Mouse (Mus musculus): ENCODE results near the gene Acsl4. TPM values are rescaled to one million over a fixed set of nuclear protein-coding genes. Genes with fewer than 3 reads are reported as not detected.
A peak's percentile ranks its signal among the peaks of the same experiment; 100 is the strongest.

Gene Acsl4
- total and polyA plus RNA-seq, 2 experiments = 6.0 to 38.3 TPM

- 4% methylated on average over 3 of the region's 3 CpGs for WGBS
- no peak overlapping the region for H3K27ac ChIP-seq (replicated peaks; ENCODE audit: insufficient read depth, low read depth, low read length)
- no peaks in the 10 kb centered on the region for H3K27me3 ChIP-seq (ENCODE audit: control insufficient read depth, insufficient read depth, low read length)
- DNase-seq (ENCODE audit: extremely low read depth, low read depth, low spot score) = no peak
- no peak overlapping the region for H3K9ac ChIP-seq (ENCODE audit: low read depth, low read length)
- peaks cover 4% of the 10 kb centered on the region; the same call in 1 of the 2 replicates for H3K4me1 ChIP-seq (ENCODE audit: control insufficient read depth, insufficient read depth, low read length)
- H3K36me3 ChIP-seq (ENCODE audit: control insufficient read depth, insufficient read depth, low read length) = no peaks in the 10 kb centered on the region
- TF ChIP-seq CTCF (IDR thresholded peaks at IDR 0.05; ENCODE audit: low read depth, low read length) = no peak
- TF ChIP-seq POLR2A (IDR thresholded peaks at IDR 0.05; ENCODE audit: extremely low read depth, insufficient read depth, low read length) = no peak
- no peak overlapping the region for H3K4me3 ChIP-seq (ENCODE audit: insufficient read depth, low read depth, low read length)
- no peaks in the 10 kb centered on the region; the same call in 1 of the 2 replicates for H3K79me2 ChIP-seq (ENCODE audit: control insufficient read depth, insufficient read depth, low read length)
Measured at GRCm38 (mm10) chrX:142376747-142377146, 13.6 kb downstream of the Acsl4 start.

- TF ChIP-seq POLR2A (IDR thresholded peaks at IDR 0.05; ENCODE audit: extremely low read depth, insufficient read depth, low read length) (no peak), CTCF (IDR thresholded peaks at IDR 0.05; ENCODE audit: low read depth, low read length) (no peak)
- 53% methylated on average over 4 of the region's 4 CpGs for WGBS
Measured at GRCm38 (mm10) chrX:142375519-142375918, 14.8 kb downstream of the Acsl4 start.

DNA sequence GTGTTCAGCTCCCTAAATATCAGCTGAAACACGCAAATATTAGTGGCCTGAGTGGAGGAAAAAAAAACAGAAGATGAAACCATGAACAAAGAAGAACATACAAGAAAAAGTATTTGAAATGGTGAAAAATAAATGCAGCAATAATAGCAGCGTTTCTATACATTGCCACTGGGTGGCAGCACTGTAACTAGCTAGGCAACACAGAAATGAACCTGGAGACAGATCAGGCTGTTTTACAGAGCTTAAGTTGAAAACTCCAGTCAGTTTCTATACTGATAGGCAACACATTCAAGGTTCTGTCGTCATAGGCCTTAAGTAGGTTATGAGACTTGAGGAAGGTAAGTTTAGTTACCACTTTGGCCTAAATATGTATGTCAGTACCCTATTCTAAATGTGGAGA is 17.9 kb downstream of the Acsl4 start:
- DNase-seq (ENCODE audit: extremely low read depth, low read depth, low spot score) = no peak
- peaks cover 2% of the 10 kb centered on the region; the same call in 1 of the 2 replicates for H3K4me1 ChIP-seq (ENCODE audit: control insufficient read depth, insufficient read depth, low read length)
- peaks cover 3% of the 10 kb centered on the region; the same call in 1 of the 2 replicates for H3K79me2 ChIP-seq (ENCODE audit: control insufficient read depth, insufficient read depth, low read length)
- no peaks in the 10 kb centered on the region for H3K36me3 ChIP-seq (ENCODE audit: control insufficient read depth, insufficient read depth, low read length)
- H3K27me3 ChIP-seq (ENCODE audit: control insufficient read depth, insufficient read depth, low read length) = no peaks in the 10 kb centered on the region
- H3K4me3 ChIP-seq (ENCODE audit: insufficient read depth, low read depth, low read length) = no peak overlapping the region
- no peak overlapping the region for H3K9ac ChIP-seq (ENCODE audit: low read depth, low read length)
- H3K27ac ChIP-seq (replicated peaks; ENCODE audit: insufficient read depth, low read depth, low read length) = no peak overlapping the region
- TF ChIP-seq CTCF (IDR thresholded peaks at IDR 0.05; ENCODE audit: low read depth, low read length) (no peak), POLR2A (IDR thresholded peaks at IDR 0.05; ENCODE audit: extremely low read depth, insufficient read depth, low read length) (no peak)
- WGBS = 16% methylated on average over 3 of the region's 3 CpGs

More at GRCm38 (mm10) chrX:142375519-142375918, 14.8 kb downstream of the Acsl4 start:
- Histone ChIP-seq H3K36me3 (ENCODE audit: control insufficient read depth, insufficient read depth, low read length) (no peaks in the 10 kb centered on the region), H3K79me2 (ENCODE audit: control insufficient read depth, insufficient read depth, low read length) (peaks cover 3% of the 10 kb centered on the region; the same call in 1 of the 2 replicates), H3K27me3 (ENCODE audit: control insufficient read depth, insufficient read depth, low read length) (no peaks in the 10 kb centered on the region), H3K9ac (ENCODE audit: low read depth, low read length) (no peak overlapping the region), H3K27ac (replicated peaks; ENCODE audit: insufficient read depth, low read depth, low read length) (no peak overlapping the region), H3K4me1 (ENCODE audit: control insufficient read depth, insufficient read depth, low read length) (peaks cover 4% of the 10 kb centered on the region; the same call in 1 of the 2 replicates), H3K4me3 (ENCODE audit: insufficient read depth, low read depth, low read length) (no peak overlapping the region)
- no peak for DNase-seq (ENCODE audit: extremely low read depth, low read depth, low spot score)

DNA sequence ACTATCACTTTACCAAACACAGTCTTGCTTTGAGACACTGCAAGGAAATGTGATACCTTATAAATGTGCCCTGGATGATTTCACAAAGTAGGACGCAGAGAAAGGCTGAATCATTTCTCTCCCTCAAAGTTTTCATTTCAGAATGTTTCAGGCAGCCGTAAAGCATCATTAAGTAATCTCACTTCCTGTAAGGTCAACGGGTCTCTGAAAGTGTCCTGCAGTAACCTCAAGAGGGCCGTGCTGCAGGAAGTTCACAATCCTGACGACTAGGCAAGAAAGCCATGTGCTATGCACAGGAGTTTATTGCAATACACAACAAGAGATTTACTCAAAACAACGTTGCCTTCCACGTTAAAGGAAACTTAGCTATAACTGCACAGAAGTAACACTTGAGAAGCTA is 20.4 kb downstream of the Acsl4 start:
- DNase-seq (ENCODE audit: extremely low read depth, low read depth, low spot score) = peak; percentile 54
- Histone ChIP-seq H3K4me1 (ENCODE audit: control insufficient read depth, insufficient read depth, low read length) (no peaks in the 10 kb centered on the region; the same call in 1 of the 2 replicates), H3K79me2 (ENCODE audit: control insufficient read depth, insufficient read depth, low read length) (peaks cover 3% of the 10 kb centered on the region; the same call in 1 of the 2 replicates), H3K27ac (replicated peaks; ENCODE audit: insufficient read depth, low read depth, low read length) (no peak overlapping the region), H3K27me3 (ENCODE audit: control insufficient read depth, insufficient read depth, low read length) (no peaks in the 10 kb centered on the region), H3K9ac (ENCODE audit: low read depth, low read length) (no peak overlapping the region), H3K36me3 (ENCODE audit: control insufficient read depth, insufficient read depth, low read length) (no peaks in the 10 kb centered on the region), H3K4me3 (ENCODE audit: insufficient read depth, low read depth, low read length) (no peak overlapping the region)
- TF ChIP-seq POLR2A (IDR thresholded peaks at IDR 0.05; ENCODE audit: extremely low read depth, insufficient read depth, low read length) = no peak
- TF ChIP-seq CTCF (IDR thresholded peaks at IDR 0.05; ENCODE audit: low read depth, low read length) = no peak
- 5% methylated on average over 7 of the region's 7 CpGs for WGBS

GRCm38 (mm10) chrX:142363882-142364281 is 26.5 kb downstream of the Acsl4 start:
- no peaks in the 10 kb centered on the region for H3K4me1 ChIP-seq (ENCODE audit: control insufficient read depth, insufficient read depth, low read length)
- no peaks in the 10 kb centered on the region for H3K36me3 ChIP-seq (ENCODE audit: control insufficient read depth, insufficient read depth, low read length)
- no peak overlapping the region for H3K4me3 ChIP-seq (ENCODE audit: insufficient read depth, low read depth, low read length)
- H3K9ac ChIP-seq (ENCODE audit: low read depth, low read length) = no peak overlapping the region
- H3K79me2 ChIP-seq (ENCODE audit: control insufficient read depth, insufficient read depth, low read length) = no peaks in the 10 kb centered on the region
- no peak overlapping the region for H3K27ac ChIP-seq (replicated peaks; ENCODE audit: insufficient read depth, low read depth, low read length)
- TF ChIP-seq POLR2A (IDR thresholded peaks at IDR 0.05; ENCODE audit: extremely low read depth, insufficient read depth, low read length) (no peak), CTCF (IDR thresholded peaks at IDR 0.05; ENCODE audit: low read depth, low read length) (no peak)
- 97% methylated on average over 1 of the region's 1 CpGs for WGBS
- no peak for DNase-seq (ENCODE audit: extremely low read depth, low read depth, low spot score)
- no peaks in the 10 kb centered on the region for H3K27me3 ChIP-seq (ENCODE audit: control insufficient read depth, insufficient read depth, low read length)

DNA sequence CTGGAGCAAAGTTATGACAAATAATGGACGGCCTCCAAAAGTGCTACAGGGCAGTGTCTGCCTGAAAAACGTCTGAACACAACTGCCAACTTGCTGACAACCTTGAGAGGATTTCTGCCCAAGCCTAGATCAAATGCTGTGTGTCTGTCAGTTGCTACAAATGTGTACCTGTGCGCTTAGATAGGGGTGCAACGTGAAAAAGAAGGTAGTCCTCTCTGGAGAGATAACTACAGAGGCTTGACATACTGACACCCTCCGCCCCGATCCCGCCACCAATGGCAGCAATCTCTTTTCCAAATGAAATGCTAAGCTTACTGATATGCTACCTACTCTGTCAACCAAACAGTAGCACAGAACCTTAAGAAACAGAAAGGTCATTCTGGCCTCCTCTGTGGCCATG is 31.3 kb downstream of the Acsl4 start:
- no peak overlapping the region for H3K27ac ChIP-seq (replicated peaks; ENCODE audit: insufficient read depth, low read depth, low read length)
- H3K4me3 ChIP-seq (ENCODE audit: insufficient read depth, low read depth, low read length) = no peak overlapping the region
- WGBS = 53% methylated on average over 7 of the region's 7 CpGs
- no peak for TF ChIP-seq POLR2A (IDR thresholded peaks at IDR 0.05; ENCODE audit: extremely low read depth, insufficient read depth, low read length)
- TF ChIP-seq CTCF (IDR thresholded peaks at IDR 0.05; ENCODE audit: low read depth, low read length) = no peak
- H3K79me2 ChIP-seq (ENCODE audit: control insufficient read depth, insufficient read depth, low read length) = no peaks in the 10 kb centered on the region
- no peaks in the 10 kb centered on the region for H3K27me3 ChIP-seq (ENCODE audit: control insufficient read depth, insufficient read depth, low read length)
- no peaks in the 10 kb centered on the region for H3K36me3 ChIP-seq (ENCODE audit: control insufficient read depth, insufficient read depth, low read length)
- no peaks in the 10 kb centered on the region for H3K4me1 ChIP-seq (ENCODE audit: control insufficient read depth, insufficient read depth, low read length)
- H3K9ac ChIP-seq (ENCODE audit: low read depth, low read length) = no peak overlapping the region
- peak; percentile 52 for DNase-seq (ENCODE audit: extremely low read depth, low read depth, low spot score)

All from liver, adult 2 months (tissue).